In the genomic region with DNA sequence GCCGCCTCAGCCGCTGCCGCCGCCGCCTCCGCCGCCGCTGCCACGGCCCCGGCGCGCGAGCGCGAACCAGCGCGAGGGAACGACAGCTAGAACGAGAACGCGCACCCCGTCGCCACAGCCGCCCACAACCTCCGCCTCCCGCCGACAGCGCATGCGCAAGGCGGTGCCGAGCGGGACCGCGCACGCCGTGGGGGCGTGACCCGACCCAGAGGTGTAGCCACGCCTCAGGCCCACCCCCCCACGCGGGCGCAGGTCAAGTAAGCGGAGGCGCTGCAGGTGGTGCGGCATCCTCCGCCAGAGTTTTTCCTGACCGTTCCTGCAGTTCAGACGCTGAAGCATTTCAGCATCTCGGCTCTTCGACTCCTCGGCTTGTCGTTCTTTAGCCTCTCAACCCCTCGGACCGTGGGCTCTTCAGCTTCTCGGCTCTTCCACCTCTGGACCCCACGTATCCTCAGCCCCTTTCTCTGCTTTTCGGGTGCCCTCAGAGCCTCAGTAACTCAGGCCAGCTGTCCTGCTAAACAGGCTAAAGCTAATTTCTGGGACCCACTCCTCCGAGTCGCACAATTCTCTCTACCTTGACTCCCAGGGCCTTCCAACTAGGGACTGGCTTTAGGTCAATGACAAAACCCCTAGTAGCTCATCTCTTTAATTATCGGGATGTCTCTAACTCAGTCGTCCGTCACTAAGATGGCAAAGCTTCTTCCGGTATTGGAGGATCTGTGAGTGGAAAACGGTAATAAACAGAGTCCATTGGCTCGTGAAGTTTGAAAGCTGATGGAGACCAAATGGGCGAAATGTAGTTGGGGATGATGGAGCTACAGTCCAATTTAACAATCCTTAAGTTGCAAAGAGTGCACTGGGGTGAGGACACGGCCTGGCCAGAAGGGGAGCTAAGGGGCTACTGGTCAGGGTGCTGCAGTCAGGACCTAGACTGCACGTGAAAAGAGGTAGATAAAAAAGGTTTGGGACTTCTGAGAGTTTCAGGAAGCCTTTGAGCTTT, we compare ENCODE assay signal across 8 mouse cellular contexts. TPM values are rescaled to one million over a fixed set of nuclear protein-coding genes. Genes with fewer than 3 reads are reported as not detected.
DNase-seq lines count a peak whose midpoint lies in the region; ATAC-seq and TF ChIP-seq lines count a peak whose summit lies in the region.

A gene (minus strand): TSS at position 93 of the 1,000 bp plus-strand sequence.

- TF ChIP-seq CTCF in kidney, adult 2 months (conservative IDR thresholded peaks at IDR 0.05; ENCODE audit: insufficient read depth, insufficient read length, low read depth, low read length), result no peak
- no peak for TF ChIP-seq CTCF in spleen, adult 2 months (IDR thresholded peaks at IDR 0.05; ENCODE audit: extremely low read depth, insufficient read depth, insufficient read length, insufficient replicate concordance)

- H3K36me3 ChIP-seq in embryonic facial prominence, embryonic 13.5 days, result no peaks in the 10 kb centered on the region
- H3K36me3 ChIP-seq in kidney, adult 2 months (ENCODE audit: control insufficient read depth, insufficient read depth, low read length), result no peaks in the 10 kb centered on the region
- no peaks in the 10 kb centered on the region for H3K36me3 ChIP-seq in limb, embryonic 12.5 days
- H3K36me3 ChIP-seq in midbrain, embryonic 15.5 days (replicated peaks), result no peaks in the 10 kb centered on the region
- no peaks in the 10 kb centered on the region for H3K36me3 ChIP-seq in spleen, adult 2 months (ENCODE audit: control insufficient read depth, insufficient read depth, low read length)

- H3K27me3 ChIP-seq in embryonic facial prominence, embryonic 13.5 days, result peaks cover 2% of the 10 kb centered on the region
- H3K27me3 ChIP-seq in kidney, adult 2 months (replicated peaks; ENCODE audit: control insufficient read depth, insufficient read depth, low read length), result no peaks in the 10 kb centered on the region
- no peaks in the 10 kb centered on the region for H3K27me3 ChIP-seq in limb, embryonic 12.5 days
- no peaks in the 10 kb centered on the region for H3K27me3 ChIP-seq in midbrain, embryonic 15.5 days (replicated peaks)
- no peaks in the 10 kb centered on the region for H3K27me3 ChIP-seq in spleen, adult 2 months (ENCODE audit: control insufficient read depth, insufficient read depth, low read length)

- DNase-seq in 3134 (ENCODE audit: extremely low read depth, insufficient read length, low spot score), result peak; percentile 97
- peak; percentile 99 to 100 for DNase-seq in adrenal gland, postnatal 36 days
- peak; percentile 99 for DNase-seq in heart, adult 18-20 months
- peak; percentile 99 for DNase-seq in kidney, adult 2 months
- DNase-seq in spleen, adult 2 months (ENCODE audit: low read depth in 1 of 2, low spot score in 2 of 2), result peak; percentile 91 to 99

- peak; percentile 49 for TF ChIP-seq POLR2A in kidney, adult 2 months (IDR thresholded peaks at IDR 0.05; ENCODE audit: low read depth, low read length)
- peak; percentile 17; the same call in 1 of the 2 replicates for TF ChIP-seq POLR2A in spleen, adult 2 months (IDR thresholded peaks at IDR 0.05; ENCODE audit: low read depth, low read length)

- peak within 1 kb of the TSS; percentile 95 for H3K4me3 ChIP-seq in embryonic facial prominence, embryonic 13.5 days
- peak within 1 kb of the TSS; percentile 58 for H3K4me3 ChIP-seq in kidney, adult 2 months (ENCODE audit: insufficient read depth, low read depth, low read length)
- H3K4me3 ChIP-seq in limb, embryonic 12.5 days (replicated peaks), result peak within 1 kb of the TSS; percentile 94
- peak within 1 kb of the TSS; percentile 96 for H3K4me3 ChIP-seq in midbrain, embryonic 15.5 days
- peak within 1 kb of the TSS; percentile 76 for H3K4me3 ChIP-seq in spleen, adult 2 months (ENCODE audit: extremely low read depth, insufficient read depth, insufficient read length)

- peak within 1 kb of the TSS; percentile 73 for H3K4me2 ChIP-seq in embryonic facial prominence, embryonic 13.5 days
- peak within 1 kb of the TSS; percentile 82 for H3K4me2 ChIP-seq in limb, embryonic 12.5 days
- peak within 1 kb of the TSS; percentile 86 for H3K4me2 ChIP-seq in midbrain, embryonic 15.5 days

- H3K9ac ChIP-seq in embryonic facial prominence, embryonic 13.5 days, result peak within 1 kb of the TSS; percentile 96
- H3K9ac ChIP-seq in limb, embryonic 12.5 days (replicated peaks), result peak within 1 kb of the TSS; percentile 91
- H3K9ac ChIP-seq in midbrain, embryonic 15.5 days, result peak within 1 kb of the TSS; percentile 93

- H3K4me1 ChIP-seq in embryonic facial prominence, embryonic 13.5 days, result peaks cover 24% of the 10 kb centered on the region
- peaks cover 6% of the 10 kb centered on the region; the same call in 1 of the 2 replicates for H3K4me1 ChIP-seq in kidney, adult 2 months (ENCODE audit: control insufficient read depth, insufficient read depth, low read length)
- peaks cover 20% of the 10 kb centered on the region for H3K4me1 ChIP-seq in limb, embryonic 12.5 days (replicated peaks)
- H3K4me1 ChIP-seq in midbrain, embryonic 15.5 days, result peaks cover 38% of the 10 kb centered on the region
- peaks cover 2% of the 10 kb centered on the region; the same call in 1 of the 2 replicates for H3K4me1 ChIP-seq in spleen, adult 2 months (ENCODE audit: control insufficient read depth, insufficient read depth, insufficient read length)

- peak within 1 kb of the TSS; percentile 80 for H3K27ac ChIP-seq in embryonic facial prominence, embryonic 13.5 days
- H3K27ac ChIP-seq in kidney, adult 2 months (ENCODE audit: insufficient read depth, low read depth, low read length), result peak within 1 kb of the TSS; percentile 7
- peak within 1 kb of the TSS; percentile 85 for H3K27ac ChIP-seq in limb, embryonic 12.5 days
- peak within 1 kb of the TSS; percentile 89 for H3K27ac ChIP-seq in midbrain, embryonic 15.5 days
- H3K27ac ChIP-seq in spleen, adult 2 months (ENCODE audit: insufficient read depth, low read length), result peak within 1 kb of the TSS; percentile 49

- ATAC-seq in embryonic facial prominence, embryonic 13.5 days (ENCODE audit: insufficient number of reproducible peaks, insufficient read depth, low FRiP score, low TSS enrichment, low read depth), result peak; percentile 88
- ATAC-seq in limb, embryonic 12.5 days (ENCODE audit: insufficient number of reproducible peaks, insufficient read depth, low FRiP score, low TSS enrichment, low read depth), result peak; percentile 88
- peak; percentile 92 for ATAC-seq in midbrain, embryonic 15.5 days (replicated peaks)

- no peaks in the 10 kb centered on the region for H3K9me3 ChIP-seq in embryonic facial prominence, embryonic 13.5 days
- no peaks in the 10 kb centered on the region for H3K9me3 ChIP-seq in limb, embryonic 12.5 days
- H3K9me3 ChIP-seq in midbrain, embryonic 15.5 days, result no peaks in the 10 kb centered on the region

- WGBS in embryonic facial prominence, embryonic 13.5 days, result under 1% methylated on average over 64 of the region's 68 CpGs
- WGBS in kidney, adult 2 months, result 2% methylated on average over 67 of the region's 68 CpGs
- under 1% methylated on average over 45 of the region's 68 CpGs for WGBS in limb, embryonic 12.5 days
- under 1% methylated on average over 51 of the region's 68 CpGs for WGBS in midbrain, embryonic 15.5 days
- WGBS in spleen, adult 2 months, result 3% methylated on average over 63 of the region's 68 CpGs

RNA-seq across cellular contexts. Expression of the gene that starts here (rescaled TPM):
- total RNA-seq in adrenal gland, postnatal 36 days (2021), result 10 to 100 TPM; 20.8 to 20.9 TPM
- 19.4 and 26.4 TPM in 2 replicates for polyA plus RNA-seq in embryonic facial prominence, embryonic 13.5 days (2015; fragmentation: Nextera tagmentation; extraction: Ambion mirVana)
- total RNA-seq in heart, adult 18-20 months (2021), result 10 to 100 TPM; 32.7 to 35.9 TPM
- polyA plus RNA-seq in kidney, adult 2 months (2012; rRNA removed), result 8.6 and 10.1 TPM in 2 replicates
- polyA plus RNA-seq in limb, embryonic 12.5 days (2016; fragmentation: Nextera tagmentation; extraction: Ambion mirVana), result 15.5 and 19.4 TPM in 2 replicates
- 28.8 and 31.1 TPM in 2 replicates for polyA plus RNA-seq in midbrain, embryonic 15.5 days (2015; fragmentation: Nextera tagmentation; extraction: Ambion mirVana)
- 7.6 TPM in 2 replicates for polyA plus RNA-seq in spleen, adult 2 months (2012; rRNA removed)

Comparison
In these comparisons a context has a peak if more than half of its experiments do, and no peak if none do; other contexts are left out.
1. Peak in every context shown above with its lines: DNase-seq, ATAC-seq, H3K4me3 ChIP-seq and H3K27ac ChIP-seq.
2. H3K27ac ChIP-seq: peak in every context shown above with its lines; median percentile 89 in midbrain, embryonic 15.5 days; 85 in limb, embryonic 12.5 days; 80 in embryonic facial prominence, embryonic 13.5 days; 49 in spleen, adult 2 months; 7 in kidney, adult 2 months.